Mouse (Mus musculus) retina, adult 2 months (tissue): ENCODE measurements at regions not wholly inside any gene's neighbourhood (a gene's known extent, or its start where the extent isn't known, plus 50 kb on each side); places are given as distances from the start of the nearest gene placed in this dataset.

Experiments
- DNase-seq: peaks from one replicate; pipeline ENCODE4 v3.0.0-alpha.2; 2012; ENCODE audit warnings: low read depth, low spot score

GRCm38 (mm10) chr7:71043128-71043527 is 308.2 kb downstream of the Gm10295 start:
- no peak for DNase-seq

DNA sequence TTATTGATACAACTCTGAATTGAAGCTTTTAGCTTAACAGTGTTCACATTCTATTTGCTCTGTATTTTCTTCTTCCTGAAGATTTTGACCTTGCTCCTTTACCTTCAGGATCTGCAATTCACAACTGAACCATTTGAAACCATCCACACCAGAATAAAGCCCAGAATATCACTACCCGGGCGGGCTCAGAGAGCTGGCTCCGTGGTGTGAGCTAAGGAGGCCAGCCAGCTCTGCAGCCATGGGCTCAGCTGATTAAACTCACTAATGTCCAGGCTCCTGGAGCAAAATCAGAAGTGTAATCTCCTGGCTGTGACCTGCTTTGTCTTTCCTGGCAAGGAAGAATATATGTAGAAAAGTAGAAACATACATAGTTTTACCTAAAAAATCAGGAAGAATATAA is 309.9 kb downstream of the Gm10295 start:
- no peak for DNase-seq

DNA sequence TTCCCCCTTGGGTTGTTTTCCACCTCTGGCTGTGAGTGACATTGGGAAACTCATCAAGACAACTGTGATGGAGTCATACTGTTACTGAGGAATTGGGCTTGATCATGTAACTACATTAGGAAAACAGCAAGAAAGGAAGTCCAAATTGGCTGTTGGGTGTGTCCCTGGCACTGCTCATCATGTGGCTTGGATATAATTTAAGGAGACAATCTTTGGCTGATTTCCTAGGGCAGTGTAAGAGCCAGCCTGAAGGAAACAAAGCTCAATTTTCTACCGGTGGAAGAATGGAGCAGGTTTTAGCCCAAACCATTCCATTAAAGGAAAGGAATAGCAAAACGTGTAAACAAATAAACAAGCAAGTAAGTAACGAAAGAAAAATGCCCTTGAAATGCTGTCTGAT is 310.4 kb downstream of the Gm10295 start:
- DNase-seq, result no peak

- DNase-seq, result no peak
These were observed 312.7 kb downstream of the Gm10295 start for GRCm38 (mm10) chr7:71038537-71038936.

DNA sequence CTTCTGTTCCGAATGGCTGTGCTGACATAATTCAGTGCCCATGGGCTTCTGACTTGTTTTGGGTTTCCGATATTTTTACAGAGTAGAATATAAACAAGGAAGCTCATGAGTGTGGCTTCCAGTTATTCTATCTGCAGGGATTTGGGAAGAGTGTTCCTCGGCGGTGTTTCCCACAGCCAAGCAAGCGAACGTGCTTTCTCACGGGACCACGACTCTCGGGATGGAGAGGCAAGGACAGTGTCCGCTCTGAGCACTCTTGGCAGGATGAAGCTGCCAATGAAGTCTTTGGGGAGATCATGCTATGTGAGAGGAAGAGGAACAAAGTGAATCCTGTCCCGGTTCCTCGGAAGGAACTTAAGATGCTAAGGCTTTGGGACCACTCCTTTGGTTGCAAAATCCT is 318.2 kb downstream of the Gm10295 start:
- DNase-seq, result no peak

- DNase-seq, result no peak
These were observed 327.2 kb downstream of the Gm10295 start for GRCm38 (mm10) chr7:71023946-71024610.

- DNase-seq, result no peak
These were observed 327.9 kb downstream of the Gm10295 start for GRCm38 (mm10) chr7:71023253-71023945.
